Mouse (Mus musculus) forebrain, embryonic 11.5 days (tissue): ENCODE results near the gene Oaz1. TPM values are rescaled to one million over a fixed set of nuclear protein-coding genes. Genes with fewer than 3 reads are reported as not detected.
"Not testable (repeated sequence)": the region's sequence is repeated elsewhere in the genome, so short reads cannot be mapped to it uniquely, and the experiment has no call there.

Source experiments
- ATAC-seq: fragments of 200-750 bp; cut with Nextera tagmentation; replicated peaks from 2 replicates; pipeline ENCODE4 v1.8.0; 2017; ENCODE audit warnings: moderate TSS enrichment; ENCODE audit not compliant: low FRiP score
- DNase-seq: peaks from one replicate; pipeline ENCODE4 v3.0.0-alpha.2; 2017; ENCODE audit warnings: low spot score
- H3K27ac ChIP-seq: fragments of 300-500 bp; sonication (generic); 2 replicates; pipeline ENCODE4 v1.5.1; 2014; ENCODE audit warnings: low read depth, low read length
- H3K27me3 ChIP-seq: fragments of 300-500 bp; sonication (generic); 2 replicates; pipeline ENCODE4 v1.6.1; 2014; ENCODE audit warnings: mild to moderate bottlenecking, low read length, mixed read lengths; ENCODE audit not compliant: control insufficient read depth, insufficient read depth
- H3K36me3 ChIP-seq: fragments of 300-500 bp; sonication (generic); 2 replicates; pipeline ENCODE4 v1.6.1; 2014; ENCODE audit warnings: mild to moderate bottlenecking, low read length, moderate library complexity, mixed read lengths; ENCODE audit not compliant: control insufficient read depth, insufficient read depth
- H3K4me1 ChIP-seq: fragments of 300-500 bp; sonication (generic); replicated peaks from 2 replicates; pipeline ENCODE4 v1.6.1; 2014; ENCODE audit warnings: low read length, mixed read lengths; ENCODE audit not compliant: control insufficient read depth, insufficient read depth
- H3K4me2 ChIP-seq: fragments of 300-500 bp; sonication (generic); 2 replicates; pipeline ENCODE4 v1.6.1; 2014; ENCODE audit warnings: low read depth, mild to moderate bottlenecking, low read length, moderate library complexity, mixed read lengths; ENCODE audit not compliant: severe bottlenecking
- H3K4me3 ChIP-seq: fragments of 300-500 bp; sonication (generic); 2 replicates; pipeline ENCODE4 v1.5.1; 2014; ENCODE audit warnings: low read depth, low read length
- H3K9ac ChIP-seq: fragments of 300-500 bp; sonication (generic); 2 replicates; pipeline ENCODE4 v1.6.1; 2014; ENCODE audit warnings: low read length
- H3K9me3 ChIP-seq: fragments of 300-500 bp; sonication (generic); 2 replicates; pipeline ENCODE4 v1.6.1; 2016; ENCODE audit warnings: low read length, mixed read lengths; ENCODE audit not compliant: control insufficient read depth
- WGBS: fragments of 180-500 bp; shearing (Covaris S2); extraction: QIAGEN DNeasy Blood & Tissue Kit; methylation state at CpG from one replicate; pipeline ENCODE4 v1.1.7; 2014; 5-methylcytosine and 5-hydroxymethylcytosine counted together
- polyA plus RNA-seq: library from polyadenylated mRNA; unstranded; fragments of >200 nt; fragmentation: Nextera tagmentation; extraction: Ambion mirVana; gene quantifications from 2 replicates; pipeline ENCODE4 v1.2.1, GENCODE M21; 2014

Gene Oaz1
- polyA plus RNA-seq, 1 experiment from 2014 or later, result 1,775 TPM

DNA sequence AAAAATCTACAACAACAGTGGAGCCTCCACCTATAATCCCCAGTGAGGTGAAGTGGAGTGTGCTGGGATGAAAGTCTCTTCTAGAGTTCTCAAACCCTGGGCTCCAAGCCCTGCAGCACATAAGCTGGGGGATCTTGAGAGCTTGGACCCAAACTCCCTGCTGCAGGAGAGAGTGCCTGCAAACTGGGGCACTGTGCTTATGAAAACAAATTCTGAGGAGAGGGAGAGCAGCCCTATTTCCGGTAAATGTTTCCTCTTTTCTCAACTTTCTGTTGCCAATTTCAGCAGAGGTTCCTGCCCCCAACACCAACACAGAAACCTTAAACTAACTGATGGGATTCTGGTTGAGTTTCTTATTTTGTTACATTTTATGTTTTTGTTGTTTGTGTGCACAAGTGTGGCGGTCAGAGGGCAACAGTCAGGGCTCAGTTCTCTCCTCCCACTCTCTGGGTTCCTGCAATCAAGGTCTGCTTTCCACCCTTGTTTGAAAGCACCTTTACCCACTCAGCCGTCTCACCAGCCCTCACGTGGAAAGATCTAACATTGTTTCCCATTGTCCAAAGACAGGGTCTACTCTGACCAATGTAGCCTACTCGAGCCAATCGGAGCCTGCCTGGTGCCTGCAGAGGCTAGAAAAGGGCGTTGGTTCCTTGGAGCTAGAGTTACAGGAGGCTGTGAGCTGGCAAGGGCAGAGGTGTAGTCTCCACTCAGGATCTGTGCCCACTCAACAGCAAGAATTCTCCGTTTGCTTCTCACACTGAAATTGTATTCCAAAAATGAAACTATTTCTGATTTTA lies 2.4 kb upstream of the Oaz1 start:
- ATAC-seq (no peak), DNase-seq (no peak)
- Histone ChIP-seq H3K36me3 (no peaks in the 10 kb centered on the region), H3K4me2 (no peak overlapping the region), H3K4me1 (peaks cover 7% of the 10 kb centered on the region), H3K9me3 (no peaks in the 10 kb centered on the region), H3K4me3 (no peak overlapping the region), H3K27ac (no peak overlapping the region), H3K9ac (no peak overlapping the region), H3K27me3 (no peaks in the 10 kb centered on the region)
- 74% methylated on average over 8 of the region's 8 CpGs for WGBS

DNA sequence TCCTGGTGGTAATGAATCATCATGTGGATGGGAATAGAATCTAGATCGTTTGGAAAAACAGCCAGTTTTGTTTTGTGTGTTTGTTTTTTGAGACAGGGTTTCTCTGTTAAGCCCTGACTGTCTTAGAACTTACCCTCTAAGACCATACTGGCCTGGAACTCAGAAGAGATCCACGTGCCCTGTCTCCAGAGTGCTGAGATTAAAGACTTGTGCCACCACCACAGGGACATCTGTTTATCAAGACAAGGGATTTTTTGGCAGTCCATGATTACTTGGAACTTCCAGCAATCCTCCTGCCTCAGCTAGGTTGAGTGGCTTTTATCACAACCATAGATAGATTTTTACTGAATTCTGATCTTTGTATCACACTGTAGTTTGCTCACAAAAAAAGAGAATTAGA lies 1.6 kb upstream of the Oaz1 start:
- no peaks in the 10 kb centered on the region for H3K9me3 ChIP-seq
- no peak overlapping the region for H3K4me2 ChIP-seq
- no peak overlapping the region for H3K4me3 ChIP-seq
- no peak overlapping the region for H3K9ac ChIP-seq
- WGBS, result 83% methylated on average over 2 of the region's 2 CpGs
- no peak overlapping the region for H3K27ac ChIP-seq
- ATAC-seq (no peak), DNase-seq (no peak)
- no peaks in the 10 kb centered on the region for H3K27me3 ChIP-seq
- no peaks in the 10 kb centered on the region; the same call in 1 of the 2 replicates for H3K36me3 ChIP-seq
- peaks cover 7% of the 10 kb centered on the region for H3K4me1 ChIP-seq

DNA sequence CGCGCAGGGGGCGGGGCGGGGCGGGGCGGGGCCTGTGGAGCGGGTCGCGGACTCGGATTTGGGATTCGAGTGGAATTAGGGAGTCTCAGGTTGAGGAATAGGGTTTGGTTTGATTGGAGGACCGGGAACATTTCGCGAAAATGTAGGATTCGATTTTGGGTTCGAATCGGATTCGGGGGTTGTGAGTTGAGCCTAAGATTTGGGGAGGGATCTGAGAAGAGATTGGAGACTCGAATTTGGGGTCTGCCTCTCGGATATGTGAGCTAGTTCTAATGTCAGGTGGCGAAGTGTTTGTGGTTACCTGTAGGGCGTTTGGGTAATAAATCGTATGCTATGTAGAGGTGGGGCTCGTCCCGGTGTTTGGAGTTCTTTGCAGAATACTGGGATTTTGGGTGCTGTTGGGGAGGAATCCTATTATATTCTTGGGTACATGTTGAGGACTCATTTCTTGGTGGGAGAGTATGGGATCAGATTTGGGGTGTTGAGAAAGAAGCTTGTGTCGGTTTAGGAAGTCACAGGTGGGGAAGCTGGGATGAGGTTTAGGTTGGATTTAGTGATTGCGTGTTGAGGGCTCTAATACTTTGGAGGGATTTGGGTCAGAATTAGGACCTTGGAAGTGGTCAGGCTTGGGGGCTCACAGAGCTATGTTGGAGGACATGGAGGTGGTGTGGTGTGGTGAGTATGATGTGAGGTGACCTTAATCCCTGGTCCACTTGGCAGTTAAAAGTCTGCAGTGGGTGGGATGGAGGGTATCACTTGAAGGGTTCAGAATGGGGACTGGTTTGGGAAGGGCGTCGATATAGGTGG lies 810 bp downstream of the Oaz1 start:
- Histone ChIP-seq H3K4me2 (peak overlapping the region; percentile 97), H3K27me3 (no peaks in the 10 kb centered on the region), H3K9me3 (no peaks in the 10 kb centered on the region), H3K4me3 (peak overlapping the region; percentile 59), H3K9ac (peak overlapping the region; percentile 82), H3K4me1 (peaks cover 18% of the 10 kb centered on the region), H3K27ac (peak overlapping the region; percentile 78), H3K36me3 (no peaks in the 10 kb centered on the region; the same call in 1 of the 2 replicates)
- 9% methylated on average over 29 of the region's 29 CpGs for WGBS
- ATAC-seq (no peak), DNase-seq (no peak)

DNA sequence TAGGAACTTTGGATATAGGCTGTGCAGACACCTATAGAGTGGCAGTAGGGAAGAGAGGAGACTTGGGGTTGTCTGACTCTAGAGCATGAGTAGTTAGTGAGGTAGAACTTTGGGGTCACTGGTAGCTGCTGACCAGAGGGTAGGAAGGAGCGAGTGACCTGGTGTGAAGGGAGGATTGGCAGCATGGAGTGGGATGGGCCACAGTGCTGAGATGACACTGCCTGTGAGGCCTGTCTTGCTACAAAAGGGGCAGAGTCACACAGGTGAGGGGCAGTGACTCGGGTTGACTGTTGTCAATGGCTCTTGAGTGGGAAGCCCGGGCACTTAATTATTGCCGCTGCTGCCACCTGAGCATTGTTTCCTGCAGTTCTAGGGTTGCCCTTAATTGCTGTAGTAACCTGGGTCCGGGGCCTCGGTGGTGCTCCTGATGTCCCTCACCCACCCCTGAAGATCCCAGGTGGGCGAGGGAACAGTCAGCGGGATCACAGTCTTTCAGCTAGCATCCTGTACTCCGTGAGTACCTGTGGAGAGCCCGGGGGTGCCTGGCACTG lies 1.5 kb downstream of the Oaz1 start:
- Histone ChIP-seq H3K36me3 (no peaks in the 10 kb centered on the region; the same call in 1 of the 2 replicates), H3K27ac (no peak overlapping the region), H3K9ac (peak overlapping the region; percentile 82), H3K4me2 (peak overlapping the region; percentile 97), H3K4me3 (peak overlapping the region; percentile 59), H3K27me3 (no peaks in the 10 kb centered on the region), H3K9me3 (no peaks in the 10 kb centered on the region), H3K4me1 (peaks cover 18% of the 10 kb centered on the region)
- DNase-seq (no peak), ATAC-seq (no peak)
- 89% methylated on average over 10 of the region's 10 CpGs for WGBS

DNA sequence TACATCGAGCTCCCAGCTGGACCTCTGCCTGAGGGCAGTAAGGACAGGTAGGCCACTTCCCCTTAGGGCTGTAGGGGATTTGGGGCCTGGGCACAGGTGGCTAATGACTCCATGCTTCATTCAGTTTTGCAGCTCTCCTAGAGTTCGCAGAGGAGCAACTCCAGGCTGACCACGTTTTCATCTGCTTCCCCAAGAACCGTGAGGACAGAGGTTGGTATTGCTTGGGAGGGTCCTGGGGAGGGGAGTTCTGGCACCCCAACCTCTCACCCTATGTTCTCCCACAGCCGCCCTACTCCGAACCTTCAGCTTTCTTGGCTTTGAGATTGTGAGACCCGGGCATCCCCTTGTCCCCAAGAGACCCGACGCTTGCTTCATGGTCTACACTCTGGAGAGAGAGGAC lies 2.1 kb downstream of the Oaz1 start:
- H3K27ac ChIP-seq, H3K9me3 ChIP-seq, H3K4me2 ChIP-seq, DNase-seq, H3K9ac ChIP-seq, H3K36me3 ChIP-seq, H3K27me3 ChIP-seq, H3K4me3 ChIP-seq, ATAC-seq: not testable (repeated sequence)
- peaks cover 18% of the 10 kb centered on the region for H3K4me1 ChIP-seq
- 92% methylated on average over 9 of the region's 9 CpGs for WGBS

DNA sequence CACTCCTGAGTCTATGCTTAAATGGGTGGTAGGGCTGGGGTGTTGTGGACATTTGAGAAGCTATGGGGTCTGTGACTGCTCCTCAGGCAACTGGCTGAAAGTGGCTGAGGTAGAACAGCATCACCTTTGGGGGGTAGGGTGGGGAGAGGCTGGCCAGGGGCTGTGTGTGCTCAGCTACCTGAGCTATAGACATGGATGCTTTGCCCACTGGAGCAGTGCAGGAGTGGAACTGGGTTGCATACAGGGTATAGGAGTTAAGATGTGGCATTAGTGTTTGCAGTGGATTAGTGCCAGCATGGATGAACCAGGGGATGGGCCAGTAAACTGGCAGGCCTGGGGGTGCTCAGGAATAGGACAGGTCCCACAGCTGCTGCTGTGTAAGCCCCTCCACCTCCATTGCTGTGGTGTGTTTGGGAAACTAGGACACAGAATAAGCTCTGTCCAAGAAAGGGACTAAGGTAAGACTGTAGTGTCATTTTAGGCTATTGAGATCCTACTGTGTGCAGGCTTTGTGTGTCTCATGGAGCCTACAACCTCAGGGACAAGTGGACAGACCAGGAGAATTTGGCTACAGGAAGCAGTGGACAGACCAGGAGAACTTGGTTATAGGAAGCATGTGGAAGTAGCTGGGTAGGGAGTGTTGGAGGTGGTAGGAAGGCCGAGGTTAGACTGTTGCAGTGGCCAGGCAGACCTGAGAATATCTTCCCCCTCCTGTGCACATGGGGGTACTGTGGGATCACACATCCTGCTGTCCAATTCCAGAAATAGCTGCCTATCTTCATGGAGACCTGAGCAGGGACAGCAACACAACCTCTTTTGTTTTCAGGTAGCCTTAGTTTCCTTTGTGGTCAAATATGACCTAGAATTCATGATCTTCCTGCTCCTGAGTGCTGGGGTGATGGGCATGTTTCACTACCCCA lies 3.2 kb downstream of the Oaz1 start:
- H3K9me3 ChIP-seq, result no peaks in the 10 kb centered on the region
- H3K27ac ChIP-seq, result no peak overlapping the region
- DNase-seq (no peak), ATAC-seq (no peak)
- peaks cover 18% of the 10 kb centered on the region for H3K4me1 ChIP-seq
- H3K36me3 ChIP-seq, result no peaks in the 10 kb centered on the region; the same call in 1 of the 2 replicates
- H3K4me3 ChIP-seq, result no peak overlapping the region
- 74% methylated on average over 1 of the region's 1 CpGs for WGBS
- H3K9ac ChIP-seq, result no peak overlapping the region
- peaks cover 2% of the 10 kb centered on the region; the same call in 1 of the 2 replicates for H3K27me3 ChIP-seq
- H3K4me2 ChIP-seq, result no peak overlapping the region

DNA sequence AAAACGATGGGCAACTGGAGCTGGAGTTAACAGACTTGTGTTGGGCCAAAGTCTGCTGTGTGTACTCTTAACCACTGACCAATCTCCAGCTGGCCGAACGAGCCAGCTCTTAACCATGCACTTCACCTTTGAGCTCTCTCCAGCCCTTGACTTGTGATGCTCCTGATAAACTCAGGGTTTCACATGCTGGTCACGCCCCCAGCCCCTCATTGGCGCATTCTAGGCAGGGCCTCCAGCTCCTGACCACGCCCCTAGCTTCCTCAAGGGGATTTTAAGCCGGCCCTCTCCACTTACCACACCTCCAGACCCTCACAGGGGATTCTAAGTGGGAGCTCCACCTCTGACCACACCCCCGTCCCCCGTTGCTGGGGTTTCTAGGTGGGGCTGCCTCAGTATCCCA lies 4.7 kb downstream of the Oaz1 start:
- Histone ChIP-seq H3K4me3 (no peak overlapping the region), H3K27me3 (peaks cover 16% of the 10 kb centered on the region), H3K4me2 (0 out of 2 replicates have a peak overlapping the region, but pooled peaks have one; percentile 24), H3K4me1 (peaks cover 18% of the 10 kb centered on the region), H3K36me3 (no peaks in the 10 kb centered on the region; the same call in 1 of the 2 replicates), H3K27ac (no peak overlapping the region), H3K9ac (no peak overlapping the region), H3K9me3 (no peaks in the 10 kb centered on the region; the same call in 1 of the 2 replicates)
- WGBS, result 1% methylated on average over 9 of the region's 9 CpGs
- no peak; the same call in 1 of the 2 replicates for ATAC-seq
- DNase-seq, result peak; percentile 84

DNA sequence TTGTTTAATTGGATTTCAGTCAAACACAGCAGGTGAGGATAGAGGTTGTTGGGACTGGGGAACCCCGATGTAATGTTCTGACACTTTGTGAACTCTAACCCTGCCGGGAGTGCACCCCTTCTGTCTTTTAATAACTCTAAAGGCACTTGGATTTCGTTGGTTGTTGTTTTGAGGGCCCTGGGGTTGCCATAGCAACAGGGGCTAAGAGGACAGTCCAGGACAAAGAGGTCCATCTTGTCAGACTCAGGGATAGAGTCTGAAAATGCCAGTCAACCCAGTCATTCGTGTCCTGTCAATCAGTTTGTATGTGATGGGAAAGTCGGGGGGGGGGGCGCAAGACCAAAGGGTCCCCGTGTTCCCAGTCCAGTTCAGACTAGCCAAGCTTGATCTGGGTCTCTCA lies 6.4 kb downstream of the Oaz1 start:
- ATAC-seq (no peak), DNase-seq (no peak)
- peaks cover 20% of the 10 kb centered on the region for H3K27me3 ChIP-seq
- no peak overlapping the region for H3K4me3 ChIP-seq
- no peak overlapping the region for H3K27ac ChIP-seq
- no peak overlapping the region for H3K9ac ChIP-seq
- no peak overlapping the region for H3K4me2 ChIP-seq
- H3K36me3 ChIP-seq, result no peaks in the 10 kb centered on the region; the same call in 1 of the 2 replicates
- no peaks in the 10 kb centered on the region; the same call in 1 of the 2 replicates for H3K9me3 ChIP-seq
- WGBS, result 55% methylated on average over 7 of the region's 7 CpGs
- peaks cover 15% of the 10 kb centered on the region for H3K4me1 ChIP-seq
